Mouse (Mus musculus): ENCODE measurements around the gene Gm13124. TPM values are rescaled to one million over a fixed set of nuclear protein-coding genes. Genes with fewer than 3 reads are reported as not detected.

Gm13124 gene
- polyA plus RNA-seq, 2 experiments: not detected

GRCm38 (mm10) chr4:144506518-144506917, 58.4 kb downstream of the Gm13124 start:
- H3K27me3 ChIP-seq (ENCODE audit: control insufficient read depth, insufficient read depth, low read length): no peaks in the 10 kb centered on the region
- no peaks in the 10 kb centered on the region for H3K36me3 ChIP-seq (ENCODE audit: control insufficient read depth, insufficient read depth, low read length)
- H3K4me1 ChIP-seq (ENCODE audit: control insufficient read depth, insufficient read depth, low read length): no peaks in the 10 kb centered on the region
- ATAC-seq (ENCODE audit: low FRiP score, low read depth) (no peak), DNase-seq (ENCODE audit: low spot score) (no peak)
- no peak for TF ChIP-seq POLR2A (IDR thresholded peaks at IDR 0.05; ENCODE audit: borderline replicate concordance, extremely low read depth, insufficient read depth, insufficient read length)
- H3K4me3 ChIP-seq (replicated peaks; ENCODE audit: low read length): no peak overlapping the region
- 92% methylated on average over 1 of the region's 1 CpGs for WGBS
- H3K9ac ChIP-seq (ENCODE audit: low read depth, low read length, severe bottlenecking): no peak overlapping the region
- no peak overlapping the region for H3K4me2 ChIP-seq (replicated peaks; ENCODE audit: low read depth, low read length, severe bottlenecking)
- H3K27ac ChIP-seq (replicated peaks; ENCODE audit: low read depth, low read length): no peak overlapping the region
- H3K9me3 ChIP-seq (ENCODE audit: control insufficient read depth, low read length): no peaks in the 10 kb centered on the region

Other genes with a start within 250 kb of the Gm13124 start
- gene Gm13128, start 234.9 kb downstream of the Gm13124 start, polyA plus RNA-seq (2012; rRNA removed): not detected in 2 replicates
- gene Gm13128, start 234.9 kb downstream of the Gm13124 start, polyA plus RNA-seq (2014; fragmentation: Nextera tagmentation; extraction: Ambion mirVana): not detected in 2 replicates
- not detected in 2 replicates for gene Gm13119, start 207.2 kb downstream of the Gm13124 start, polyA plus RNA-seq (2012; rRNA removed)
- gene Gm13119, start 207.2 kb downstream of the Gm13124 start, polyA plus RNA-seq (2014; fragmentation: Nextera tagmentation; extraction: Ambion mirVana): not detected in 2 replicates
- not detected in 2 replicates for gene Pramef20, start 187.2 kb downstream of the Gm13124 start, polyA plus RNA-seq (2012; rRNA removed)
- not detected in 2 replicates for gene Pramef20, start 187.2 kb downstream of the Gm13124 start, polyA plus RNA-seq (2014; fragmentation: Nextera tagmentation; extraction: Ambion mirVana)
- 0.75 and 1.1 TPM in 2 replicates for gene Pramef12, start 156.7 kb downstream of the Gm13124 start, polyA plus RNA-seq (2012; rRNA removed)
- gene Pramef12, start 156.7 kb downstream of the Gm13124 start, polyA plus RNA-seq (2014; fragmentation: Nextera tagmentation; extraction: Ambion mirVana): 0.33 and 0.51 TPM in 2 replicates
- gene 1700012P22Rik, start 126.4 kb downstream of the Gm13124 start, polyA plus RNA-seq (2012; rRNA removed): not detected in 2 replicates
- not detected in 2 replicates for gene 1700012P22Rik, start 126.4 kb downstream of the Gm13124 start, polyA plus RNA-seq (2014; fragmentation: Nextera tagmentation; extraction: Ambion mirVana)
- gene Gm9944, start 111.8 kb downstream of the Gm13124 start, polyA plus RNA-seq (2012; rRNA removed): not detected in 2 replicates
- gene Gm9944, start 111.8 kb downstream of the Gm13124 start, polyA plus RNA-seq (2014; fragmentation: Nextera tagmentation; extraction: Ambion mirVana): not detected in 2 replicates
- not detected in 2 replicates for gene Aadacl3, start 101.4 kb downstream of the Gm13124 start, polyA plus RNA-seq (2012; rRNA removed)
- not detected in 2 replicates for gene Aadacl3, start 101.4 kb downstream of the Gm13124 start, polyA plus RNA-seq (2014; fragmentation: Nextera tagmentation; extraction: Ambion mirVana)
- gene 9430007A20Rik, start 45.3 kb downstream of the Gm13124 start, polyA plus RNA-seq (2012; rRNA removed): not detected in 2 replicates
- gene 9430007A20Rik, start 45.3 kb downstream of the Gm13124 start, polyA plus RNA-seq (2014; fragmentation: Nextera tagmentation; extraction: Ambion mirVana): not detected in 2 replicates
- gene Aadacl4, start 48.6 kb upstream of the Gm13124 start, polyA plus RNA-seq (2012; rRNA removed): not detected in 2 replicates
- gene Aadacl4, start 48.6 kb upstream of the Gm13124 start, polyA plus RNA-seq (2014; fragmentation: Nextera tagmentation; extraction: Ambion mirVana): not detected in 2 replicates
- gene Gm436, start 121.2 kb upstream of the Gm13124 start, polyA plus RNA-seq (2012; rRNA removed): not detected in 2 replicates
- not detected in 2 replicates for gene Gm436, start 121.2 kb upstream of the Gm13124 start, polyA plus RNA-seq (2014; fragmentation: Nextera tagmentation; extraction: Ambion mirVana)
- not detected in 2 replicates for gene Gm13178, start 156.3 kb upstream of the Gm13124 start, polyA plus RNA-seq (2012; rRNA removed)
- gene Gm13178, start 156.3 kb upstream of the Gm13124 start, polyA plus RNA-seq (2014; fragmentation: Nextera tagmentation; extraction: Ambion mirVana): not detected in 2 replicates
- gene Gm438, start 221.4 kb upstream of the Gm13124 start, polyA plus RNA-seq (2012; rRNA removed): not detected in 2 replicates
- gene Gm438, start 221.4 kb upstream of the Gm13124 start, polyA plus RNA-seq (2014; fragmentation: Nextera tagmentation; extraction: Ambion mirVana): not detected in 2 replicates